ENCODE assay signal across 8 mouse cellular contexts in the genomic region with DNA sequence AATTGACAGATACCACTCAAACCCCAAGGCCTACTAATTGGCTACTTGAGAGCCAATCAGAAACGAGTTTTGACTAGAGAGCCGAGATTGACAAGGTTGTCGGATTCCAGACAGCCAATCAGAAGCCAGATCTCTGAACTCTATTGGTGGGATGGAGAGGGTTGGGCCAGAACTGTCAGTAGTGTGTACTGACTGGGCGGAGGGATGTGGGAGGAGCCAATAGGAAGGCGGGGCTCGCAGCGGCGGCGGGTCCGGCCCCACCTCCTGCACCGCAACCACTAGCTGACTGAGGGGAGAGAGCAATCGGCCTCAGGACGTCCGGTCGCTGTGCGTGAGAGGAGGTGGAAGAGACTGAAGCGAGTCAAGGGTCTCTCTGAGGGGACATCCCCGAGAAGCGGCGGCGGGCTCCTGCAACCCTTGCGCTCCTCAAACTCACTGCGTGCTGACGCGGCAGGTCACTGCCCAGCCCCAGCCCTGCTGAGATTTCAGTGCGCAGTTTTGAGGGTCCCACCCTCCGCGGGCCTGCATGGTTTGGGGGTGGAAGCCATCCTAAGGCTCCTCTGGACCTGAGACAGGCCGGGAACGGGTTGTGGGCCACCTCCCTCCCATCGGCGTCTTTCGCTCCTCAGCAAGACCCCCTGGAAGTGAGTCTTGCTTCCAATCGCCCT. TPM values are rescaled to one million over a fixed set of nuclear protein-coding genes. Genes with fewer than 3 reads are reported as not detected.
DNase-seq lines count a peak whose midpoint lies in the region; ATAC-seq and TF ChIP-seq lines count a peak whose summit lies in the region.

A gene (plus strand): TSS at position 274 of the 668 bp plus-strand sequence.

- intact Hi-C loops in heart, postnatal 14 days (cut with DNase I): no loop called here

- peak; percentile 77 for TF ChIP-seq POLR2A in ES-Bruce4 (IDR thresholded peaks at IDR 0.05; ENCODE audit: insufficient read depth, low read length)

- H3K27me3 ChIP-seq in ES-Bruce4 (ENCODE audit: control insufficient read depth, insufficient read depth, low read length, poor library complexity, severe bottlenecking): no peaks in the 10 kb centered on the region; the same call in 1 of the 2 replicates
- no peaks in the 10 kb centered on the region for H3K27me3 ChIP-seq in forebrain, embryonic 15.5 days
- H3K27me3 ChIP-seq in liver, embryonic 16.5 days (ENCODE audit: control insufficient read depth, insufficient read depth, low read depth, low read length): no peaks in the 10 kb centered on the region; the same call in 1 of the 2 replicates
- no peaks in the 10 kb centered on the region for H3K27me3 ChIP-seq in neural tube, embryonic 12.5 days (replicated peaks)
- no peaks in the 10 kb centered on the region for H3K27me3 ChIP-seq in stomach, postnatal 0 days (ENCODE audit: control insufficient read depth, insufficient read depth, low read length)

- H3K4me3 ChIP-seq in ES-Bruce4 (ENCODE audit: low read depth, low read length): peak within 1 kb of the TSS; percentile 85
- peak within 1 kb of the TSS; percentile 62 for H3K4me3 ChIP-seq in forebrain, embryonic 15.5 days
- peak within 1 kb of the TSS; percentile 55 for H3K4me3 ChIP-seq in liver, embryonic 16.5 days (ENCODE audit: low read depth, low read length)
- H3K4me3 ChIP-seq in neural tube, embryonic 12.5 days: peak within 1 kb of the TSS; percentile 56
- peak within 1 kb of the TSS; percentile 56 for H3K4me3 ChIP-seq in stomach, postnatal 0 days (ENCODE audit: low read depth, low read length)

- peak within 1 kb of the TSS; percentile 90 for H3K4me2 ChIP-seq in forebrain, embryonic 15.5 days (replicated peaks)
- H3K4me2 ChIP-seq in liver, embryonic 16.5 days (ENCODE audit: low read depth, low read length): peak within 1 kb of the TSS; percentile 46
- H3K4me2 ChIP-seq in neural tube, embryonic 12.5 days (replicated peaks): peak within 1 kb of the TSS; percentile 84
- peak within 1 kb of the TSS; percentile 75 for H3K4me2 ChIP-seq in stomach, postnatal 0 days (replicated peaks; ENCODE audit: low read depth)

- TF ChIP-seq EP300 in ES-Bruce4 (IDR thresholded peaks at IDR 0.05; ENCODE audit: insufficient read depth, low read depth, low read length): no peak
- no peak for TF ChIP-seq EP300 in stomach, postnatal 0 days (optimal IDR thresholded peaks at IDR 0.05)

- no peaks in the 10 kb centered on the region for H3K9me3 ChIP-seq in ES-Bruce4 (replicated peaks; ENCODE audit: control insufficient read depth, insufficient read depth, low read length, poor library complexity, severe bottlenecking)
- H3K9me3 ChIP-seq in forebrain, embryonic 15.5 days: no peaks in the 10 kb centered on the region
- H3K9me3 ChIP-seq in liver, embryonic 16.5 days (replicated peaks; ENCODE audit: control insufficient read depth, low read length): no peaks in the 10 kb centered on the region
- H3K9me3 ChIP-seq in neural tube, embryonic 12.5 days: no peaks in the 10 kb centered on the region
- no peaks in the 10 kb centered on the region for H3K9me3 ChIP-seq in stomach, postnatal 0 days (ENCODE audit: control insufficient read depth, low read length)

- peak; percentile 99 for ATAC-seq in forebrain, embryonic 15.5 days (replicated peaks)
- ATAC-seq in liver, embryonic 16.5 days (ENCODE audit: low read depth): peak; percentile 95
- ATAC-seq in neural tube, embryonic 12.5 days (ENCODE audit: low FRiP score, low read depth): peak; percentile 99
- ATAC-seq in stomach, postnatal 0 days (ENCODE audit: low FRiP score, low TSS enrichment): peak; percentile 99

- DNase-seq in cerebellum, adult 18-20 months: peak; percentile 87 to 97
- DNase-seq in heart, postnatal 14 days: peak; percentile 83 to 88
- DNase-seq in large intestine, adult 2 months (ENCODE audit: low read depth, low spot score): peak; percentile 55
- DNase-seq in stomach, postnatal 0 days (ENCODE audit: low spot score): peak; percentile 89

- H3K4me1 ChIP-seq in ES-Bruce4 (ENCODE audit: control insufficient read depth, insufficient read depth, low read length): no peaks in the 10 kb centered on the region
- H3K4me1 ChIP-seq in forebrain, embryonic 15.5 days: peaks cover 8% of the 10 kb centered on the region
- H3K4me1 ChIP-seq in liver, embryonic 16.5 days (ENCODE audit: control insufficient read depth, low read depth, low read length): no peaks in the 10 kb centered on the region
- peaks cover 6% of the 10 kb centered on the region; the same call in 1 of the 2 replicates for H3K4me1 ChIP-seq in neural tube, embryonic 12.5 days
- no peaks in the 10 kb centered on the region for H3K4me1 ChIP-seq in stomach, postnatal 0 days (replicated peaks; ENCODE audit: control insufficient read depth, insufficient read depth)

- no peak for TF ChIP-seq CTCF in ES-Bruce4 (IDR thresholded peaks at IDR 0.05; ENCODE audit: low read depth, low read length)
- no peak for TF ChIP-seq CTCF in stomach, postnatal 0 days (IDR thresholded peaks at IDR 0.05; ENCODE audit: low read depth)

- H3K27ac ChIP-seq in ES-Bruce4 (ENCODE audit: insufficient read depth, low read length): no peak within 1 kb of the TSS
- 0 out of 2 replicates have a peak within 1 kb of the TSS, but pooled peaks have one; percentile 6 for H3K27ac ChIP-seq in forebrain, embryonic 15.5 days (replicated peaks)
- no peak within 1 kb of the TSS for H3K27ac ChIP-seq in liver, embryonic 16.5 days (ENCODE audit: low read length)
- no peak within 1 kb of the TSS for H3K27ac ChIP-seq in neural tube, embryonic 12.5 days
- H3K27ac ChIP-seq in stomach, postnatal 0 days (replicated peaks): peak within 1 kb of the TSS; percentile 49; the same call in 1 of the 2 replicates

- H3K9ac ChIP-seq in ES-Bruce4 (ENCODE audit: low read depth, poor library complexity, severe bottlenecking): peak within 1 kb of the TSS; percentile 59
- peak within 1 kb of the TSS; percentile 61 for H3K9ac ChIP-seq in forebrain, embryonic 15.5 days (replicated peaks)
- H3K9ac ChIP-seq in liver, embryonic 16.5 days (ENCODE audit: low read depth, low read length): peak within 1 kb of the TSS; percentile 37
- H3K9ac ChIP-seq in neural tube, embryonic 12.5 days: peak within 1 kb of the TSS; percentile 56
- H3K9ac ChIP-seq in stomach, postnatal 0 days (ENCODE audit: low read length): peak within 1 kb of the TSS; percentile 74

- no peaks in the 10 kb centered on the region for H3K36me3 ChIP-seq in ES-Bruce4 (ENCODE audit: control insufficient read depth, insufficient read depth, low read length, poor library complexity, severe bottlenecking)
- H3K36me3 ChIP-seq in forebrain, embryonic 15.5 days: peaks cover 7% of the 10 kb centered on the region; the same call in 1 of the 2 replicates
- no peaks in the 10 kb centered on the region for H3K36me3 ChIP-seq in liver, embryonic 16.5 days (ENCODE audit: control insufficient read depth, insufficient read depth)
- peaks cover under 1% of the 10 kb centered on the region; the same call in 1 of the 2 replicates for H3K36me3 ChIP-seq in neural tube, embryonic 12.5 days
- H3K36me3 ChIP-seq in stomach, postnatal 0 days (ENCODE audit: control insufficient read depth, insufficient read depth, low read length): no peaks in the 10 kb centered on the region

- WGBS in forebrain, embryonic 15.5 days: 1% methylated on average over 34 of the region's 34 CpGs
- WGBS in large intestine, adult 2 months: 1% methylated on average over 34 of the region's 34 CpGs
- WGBS in liver, embryonic 16.5 days (ENCODE audit: insufficient replicate concordance): 2% methylated on average over 34 of the region's 34 CpGs
- WGBS in neural tube, embryonic 12.5 days: under 1% methylated on average over 34 of the region's 34 CpGs
- WGBS in stomach, postnatal 0 days: under 1% methylated on average over 34 of the region's 34 CpGs

RNA-seq across cellular contexts. Expression of the gene that starts here (rescaled TPM):
- polyA plus RNA-seq in ES-Bruce4 (2011; ENCODE audit: insufficient read depth, insufficient read length, low read depth, missing spikeins): 5.2 and 5.5 TPM in 2 replicates
- polyA plus RNA-seq in forebrain, embryonic 15.5 days (2015; fragmentation: Nextera tagmentation; extraction: Ambion mirVana): 1.6 and 1.8 TPM in 2 replicates
- 1 to 10 TPM; 1.2 to 1.7 TPM for total RNA-seq in heart, postnatal 14 days (2021)
- 0.83 and 1.0 TPM in 2 replicates for polyA plus RNA-seq in large intestine, adult 2 months (2012; rRNA removed)
- polyA plus RNA-seq in liver, embryonic 16.5 days (2015; fragmentation: Nextera tagmentation; extraction: Ambion mirVana): 3.3 and 4.5 TPM in 2 replicates
- 4.1 and 4.4 TPM in 2 replicates for polyA plus RNA-seq in neural tube, embryonic 12.5 days (2016; fragmentation: Nextera tagmentation; extraction: Ambion mirVana)
- polyA plus RNA-seq in stomach, postnatal 0 days (2015; fragmentation: Nextera tagmentation; extraction: Ambion mirVana): 1.3 and 1.4 TPM in 2 replicates

Comparison
In these comparisons a context has a peak if more than half of its experiments do, and no peak if none do; other contexts are left out.
1. H3K27ac ChIP-seq: peak in forebrain, embryonic 15.5 days (single experiment) and stomach, postnatal 0 days (single experiment); none in ES-Bruce4 (single experiment), liver, embryonic 16.5 days (single experiment) and neural tube, embryonic 12.5 days (single experiment).
2. Peak in every context shown above with its lines, with median percentiles within 50 percentile points of each other: H3K4me3 ChIP-seq, H3K9ac ChIP-seq, DNase-seq, ATAC-seq and H3K4me2 ChIP-seq.